Mouse (Mus musculus) heart, postnatal 10 days (tissue): ENCODE results near the gene Sh3pxd2b. TPM values are rescaled to one million over a fixed set of nuclear protein-coding genes. Genes with fewer than 3 reads are reported as not detected.

Source experiments
- DNase-seq, 2 experiments: peaks; one replicate each; pipeline ENCODE4 v3.0.0; 2021
- intact Hi-C: fragments of 180-260 bp; cut with DNase I; formaldehyde crosslinking; loops from one replicate; pipeline ENCODE4 v1.15.1; 2025
- total RNA-seq, 2 experiments: library from RNA; stranded (reverse); gene quantifications; 2 replicates each; pipeline ENCODE4 v1.2.3; 2021

The Sh3pxd2b gene
- total RNA-seq, 2 experiments from 2014 or later: 27.6 to 29.6 TPM

DNA sequence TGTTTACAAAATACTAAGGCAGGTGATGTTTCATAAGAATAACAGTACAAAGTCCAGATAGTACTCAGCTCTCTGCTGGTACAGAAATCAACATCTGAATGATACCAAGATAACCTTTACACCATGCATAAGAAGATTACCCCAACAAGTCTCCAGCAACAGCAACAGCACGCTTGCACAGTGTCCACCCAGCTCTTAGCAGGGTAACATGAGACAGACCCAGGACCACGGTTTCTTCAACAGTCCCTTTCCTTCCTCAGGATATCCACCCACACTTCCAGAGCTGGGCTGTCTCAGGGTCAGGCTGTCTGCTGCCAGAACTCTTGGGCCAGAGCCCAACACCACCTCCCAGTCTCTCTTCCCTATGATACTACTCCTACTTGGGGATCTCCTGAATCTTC lies 8.5 kb upstream of the Sh3pxd2b start:
- intact Hi-C loops: loop anchor here (1.0 kb wide), 1 partner anchor 8 kb away; no protein-coding TSS in a partner anchor
- DNase-seq: peak in 1 of 2 experiments; percentile 58

GRCm38 (mm10) chr11:32340476-32341473 lies 6.8 kb upstream of the Sh3pxd2b start:
- intact Hi-C loops: loop anchor here (5.0 to 10.0 kb wide), 2 partner anchors 112 to 364 kb away; no protein-coding TSS in a partner anchor
- peak in 1 of 2 experiments; percentile 69 for DNase-seq

- intact Hi-C loops: loop anchor here (2.0 to 10.0 kb wide), 3 partner anchors 110 to 362 kb away; no protein-coding TSS in a partner anchor
- DNase-seq: peak in 1 of 2 experiments; percentile 61
Measured at GRCm38 (mm10) chr11:32342770-32343191, 4.8 kb upstream of the Sh3pxd2b start.

- DNase-seq: no peak
Measured at GRCm38 (mm10) chr11:32343350-32343749, 4.3 kb upstream of the Sh3pxd2b start.

DNA sequence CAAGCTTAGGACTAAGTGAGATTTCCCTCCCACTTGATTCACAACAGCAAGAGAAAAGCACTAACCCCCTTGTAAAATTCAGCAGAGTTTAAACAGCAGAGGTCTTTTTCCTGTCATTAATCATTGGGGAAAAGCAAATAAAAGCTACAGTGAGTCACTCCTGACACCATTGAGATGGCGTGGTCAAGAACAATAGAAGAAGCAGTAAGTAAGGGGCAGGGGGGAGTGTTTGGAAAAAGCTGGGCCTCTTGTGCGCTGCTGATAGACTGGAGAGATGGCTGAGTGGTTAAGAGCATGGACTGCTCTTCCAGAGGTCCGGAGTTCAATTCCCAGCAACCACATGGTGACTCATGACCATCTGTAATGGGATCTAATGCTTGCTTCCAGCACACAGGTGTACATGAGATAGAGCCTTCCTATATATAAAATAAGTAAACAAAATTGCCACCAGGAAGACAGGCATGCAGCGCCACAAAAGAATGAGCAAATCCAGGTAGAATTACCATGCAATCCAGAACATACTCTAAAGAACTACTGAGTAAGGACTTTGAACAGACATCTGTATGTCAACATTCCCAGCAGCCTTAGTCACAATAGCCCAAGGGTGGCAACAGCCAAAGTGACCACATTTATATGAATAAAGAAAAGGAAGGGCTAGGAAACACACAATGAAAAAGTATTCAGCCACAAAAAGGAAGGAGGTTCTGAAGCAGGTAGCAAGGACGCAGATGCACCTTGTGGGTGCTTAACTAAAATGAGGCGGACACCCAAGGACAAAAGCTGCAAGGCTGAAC lies 1.9 kb upstream of the Sh3pxd2b start:
- intact Hi-C loops: loop anchor here (5.0 to 10.0 kb wide), 2 partner anchors 37 to 359 kb away; no protein-coding TSS in a partner anchor
- no peak for DNase-seq

More at GRCm38 (mm10) chr11:32343350-32343749, 4.3 kb upstream of the Sh3pxd2b start:
- intact Hi-C loops: loop anchor here (2.0 to 10.0 kb wide), 3 partner anchors 109 to 361 kb away; no protein-coding TSS in a partner anchor

DNA sequence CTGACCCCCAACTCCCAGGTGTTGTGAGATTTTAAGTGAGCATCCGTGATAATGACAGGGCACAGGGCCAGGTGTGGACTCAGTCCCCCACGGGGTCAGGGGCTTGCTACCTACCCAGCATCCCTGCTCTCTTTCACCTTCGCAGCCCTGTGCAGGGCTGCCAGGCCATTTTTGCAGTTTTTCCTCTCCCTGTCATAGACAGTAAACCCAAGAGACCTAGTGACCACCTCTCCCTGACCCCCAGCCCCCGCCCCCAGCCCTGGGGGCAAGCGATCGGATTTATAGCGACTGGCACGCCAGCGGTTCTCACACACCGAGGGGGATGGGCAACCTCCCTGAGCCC lies 385 bp upstream of the Sh3pxd2b start:
- intact Hi-C loops: loop anchor here (5.0 to 10.0 kb wide), 2 partner anchors 35 to 358 kb away; no protein-coding TSS in a partner anchor
- DNase-seq: no peak

GRCm38 (mm10) chr11:32348433-32349283 lies 1.0 kb downstream of the Sh3pxd2b start:
- intact Hi-C loops: loop anchor here (5.0 to 10.0 kb wide), 2 partner anchors 34 to 356 kb away; no protein-coding TSS in a partner anchor
- DNase-seq: no peak

GRCm38 (mm10) chr11:32349284-32349953 lies 1.8 kb downstream of the Sh3pxd2b start:
- intact Hi-C loops: loop anchor here (5.0 to 10.0 kb wide), 2 partner anchors 33 to 355 kb away; no protein-coding TSS in a partner anchor
- peak; percentile 39 to 59 for DNase-seq

- DNase-seq: no peak
- intact Hi-C loops: no loop called here
Measured at GRCm38 (mm10) chr11:32352946-32353345, 5.3 kb downstream of the Sh3pxd2b start.

GRCm38 (mm10) chr11:32355377-32355776 lies 7.8 kb downstream of the Sh3pxd2b start:
- intact Hi-C loops: no loop called here
- DNase-seq: no peak

DNA sequence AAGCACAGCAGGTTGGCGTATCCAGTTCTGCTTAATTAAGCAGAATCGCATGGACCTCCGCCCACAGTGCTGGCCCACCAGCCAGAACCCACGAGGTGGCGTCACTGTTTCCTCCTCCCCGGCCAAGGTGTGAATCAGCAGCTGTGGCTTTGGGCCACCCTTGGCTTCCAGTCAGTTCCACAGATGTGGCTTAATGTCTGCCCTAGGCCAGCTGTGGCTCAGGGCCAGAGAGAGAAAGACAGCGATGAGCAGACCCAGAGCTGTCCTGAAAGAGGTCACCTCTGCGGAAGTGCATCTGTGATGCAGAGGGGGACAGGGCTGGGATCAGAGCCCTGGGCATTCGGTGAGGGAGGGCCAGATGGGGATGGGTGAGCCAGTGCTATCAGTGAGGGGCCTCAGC lies 10.1 kb downstream of the Sh3pxd2b start:
- DNase-seq: peak; percentile 88 to 89
- intact Hi-C loops: no loop called here

DNA sequence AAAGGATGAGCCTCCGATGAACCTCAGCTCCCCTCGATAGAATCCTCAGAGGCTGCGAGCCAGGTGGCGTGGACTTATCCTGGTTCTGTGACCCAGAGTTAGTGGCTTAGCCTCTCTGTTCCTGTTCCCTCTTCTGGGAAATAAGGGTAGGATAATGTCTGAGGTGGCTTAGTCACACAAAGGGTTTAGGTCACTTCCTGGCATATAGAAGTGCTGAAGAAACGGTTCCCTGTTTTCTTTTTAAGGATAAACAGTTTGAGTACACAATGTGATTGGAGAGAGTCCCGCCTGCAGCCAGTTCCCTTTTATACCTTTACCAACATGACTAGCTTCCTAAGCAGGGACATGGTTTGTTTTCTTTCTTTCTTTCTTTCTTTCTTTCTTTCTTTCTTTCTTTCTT lies 10.8 kb downstream of the Sh3pxd2b start:
- intact Hi-C loops: no loop called here
- DNase-seq: no peak

DNA sequence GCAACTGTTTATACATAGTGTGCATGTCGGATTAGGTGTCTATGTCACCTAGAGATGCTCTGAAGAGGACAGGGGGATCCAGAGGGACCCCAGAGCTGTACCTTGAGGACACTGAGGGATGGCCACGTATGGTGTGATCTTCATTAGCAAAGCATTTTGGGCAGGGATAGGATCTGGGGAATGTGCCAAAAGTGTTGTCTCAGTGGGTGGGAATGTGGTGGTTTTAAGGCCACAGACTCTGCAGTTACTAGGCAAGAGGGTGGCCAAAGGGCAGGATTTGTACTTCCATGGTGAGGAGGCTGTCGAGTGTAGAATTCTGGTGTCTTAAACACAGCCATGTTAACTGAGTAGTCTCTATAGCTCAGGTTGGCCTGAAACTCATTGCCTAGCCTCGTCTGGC lies 11.9 kb downstream of the Sh3pxd2b start:
- intact Hi-C loops: no loop called here
- no peak for DNase-seq

- intact Hi-C loops: no loop called here
- no peak for DNase-seq
Measured at GRCm38 (mm10) chr11:32361774-32362173, 14.2 kb downstream of the Sh3pxd2b start.

GRCm38 (mm10) chr11:32363188-32363587 lies 15.6 kb downstream of the Sh3pxd2b start:
- DNase-seq: no peak
- intact Hi-C loops: no loop called here

- DNase-seq: no peak
- intact Hi-C loops: no loop called here
Measured at GRCm38 (mm10) chr11:32363610-32364220, 16.1 kb downstream of the Sh3pxd2b start.

- intact Hi-C loops: no loop called here
- peak; percentile 65 to 70 for DNase-seq
Measured at GRCm38 (mm10) chr11:32364375-32364774, 16.8 kb downstream of the Sh3pxd2b start.

DNA sequence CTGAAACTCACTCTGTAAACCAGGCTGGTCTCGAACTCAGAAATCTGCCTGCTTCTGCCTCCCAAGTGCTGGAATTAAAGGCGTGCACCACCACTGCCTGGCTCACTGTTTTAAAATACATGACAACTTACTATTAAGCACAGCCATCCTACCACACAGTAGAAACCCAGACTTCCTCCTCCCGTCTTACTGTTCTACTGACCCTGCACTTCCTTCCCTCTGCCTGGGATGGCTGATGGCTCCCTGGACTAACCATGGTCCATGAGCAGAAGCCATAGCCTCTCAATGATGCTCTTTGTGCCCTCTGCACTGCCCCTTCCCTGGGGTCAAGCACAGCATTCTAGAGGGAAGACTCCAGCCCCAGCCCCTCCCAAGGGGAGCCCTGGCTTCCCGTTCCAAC lies 17.9 kb downstream of the Sh3pxd2b start:
- intact Hi-C loops: no loop called here
- no peak for DNase-seq

GRCm38 (mm10) chr11:32367056-32367455 lies 19.4 kb downstream of the Sh3pxd2b start:
- intact Hi-C loops: no loop called here
- peak in 1 of 2 experiments; percentile 46 for DNase-seq
